Mouse (Mus musculus): Measurements from ENCODE around the gene Cfap44. TPM values are rescaled to one million over a fixed set of nuclear protein-coding genes. Genes with fewer than 3 reads are reported as not detected.

Gene Cfap44
- polyA plus RNA-seq, 1 experiment from 2014 or later, result 0.74 TPM

Other genes starting within 250 kb of the Cfap44 start
- gene Usf3, start 221.6 kb upstream of the Cfap44 start, polyA plus RNA-seq (2015; fragmentation: Nextera tagmentation; extraction: Ambion mirVana), result 3.0 and 3.5 TPM in 2 replicates
- 0.75 and 0.76 TPM in 2 replicates for gene Sidt1, start 61.6 kb upstream of the Cfap44 start, polyA plus RNA-seq (2015; fragmentation: Nextera tagmentation; extraction: Ambion mirVana)
- gene Spice1, start 47.7 kb upstream of the Cfap44 start, polyA plus RNA-seq (2015; fragmentation: Nextera tagmentation; extraction: Ambion mirVana), result 28.0 and 33.9 TPM in 2 replicates
- 23.2 and 24.0 TPM in 2 replicates for gene Boc, start 164.1 kb downstream of the Cfap44 start, polyA plus RNA-seq (2015; fragmentation: Nextera tagmentation; extraction: Ambion mirVana)